Mouse (Mus musculus) MEL (cell line): ENCODE results near the gene Birc6. TPM values are rescaled to one million over a fixed set of nuclear protein-coding genes. Genes with fewer than 3 reads are reported as not detected.

Experiments used
- DNase-seq: peaks from one replicate; pipeline ENCODE4 v3.0.0; 2011; ENCODE audit warnings: low read depth, low spot score
- H3K27ac ChIP-seq: 2 replicates; pipeline ENCODE4 v1.5.1; 2012; ENCODE audit warnings: low read depth, mild to moderate bottlenecking, control low read depth, low read length, moderate library complexity; ENCODE audit not compliant: control insufficient read depth
- H3K27me3 ChIP-seq, 2 experiments: fragments of 150-350 bp in 1 of 2; sonication (generic) in 1 of 2; 2 replicates each; pipeline ENCODE4 v1.6.1; 2012; ENCODE audit warnings: low read length in 2 of 2, mild to moderate bottlenecking in 2 of 2, improper control_type of control experiment in 1 of 2, moderate library complexity in 1 of 2; ENCODE audit not compliant: insufficient read depth in 2 of 2, control insufficient read depth in 1 of 2
- H3K36me3 ChIP-seq, 2 experiments: 2 replicates each; pipeline ENCODE4 v1.6.1; 2012 to 2014; ENCODE audit warnings: low read length in 2 of 2, improper control_type of control experiment in 1 of 2, inconsistent platforms in 1 of 2, mild to moderate bottlenecking in 1 of 2; ENCODE audit not compliant: insufficient read depth in 2 of 2, control insufficient read depth in 1 of 2
- H3K4me1 ChIP-seq, 2 experiments: fragments of 150-350 bp in 1 of 2; sonication (generic) in 1 of 2; 2 replicates each; pipeline ENCODE4 v1.6.1; 2012; ENCODE audit warnings: low read length in 2 of 2, improper control_type of control experiment in 1 of 2, mild to moderate bottlenecking in 1 of 2; ENCODE audit not compliant: insufficient read depth in 2 of 2, control insufficient read depth in 1 of 2
- H3K4me3 ChIP-seq, 2 experiments: fragments of 150-350 bp in 1 of 2; sonication (generic) in 1 of 2; 2 replicates each; pipeline ENCODE4 v1.5.1; 2012; ENCODE audit warnings: low read depth in 2 of 2, low read length in 2 of 2, mild to moderate bottlenecking in 2 of 2, moderate library complexity in 2 of 2, control low read depth in 1 of 2, improper control_type of control experiment in 1 of 2; ENCODE audit not compliant: control insufficient read depth in 1 of 2, insufficient read depth in 1 of 2
- H3K79me2 ChIP-seq: 2 replicates; pipeline ENCODE4 v1.6.1; 2012; ENCODE audit warnings: mild to moderate bottlenecking, low read length, moderate library complexity; ENCODE audit not compliant: control insufficient read depth, poor library complexity, insufficient read depth
- H3K9ac ChIP-seq: 2 replicates; pipeline ENCODE4 v1.6.1; 2012; ENCODE audit warnings: low read depth, mild to moderate bottlenecking, control low read depth, low read length, moderate library complexity; ENCODE audit not compliant: control insufficient read depth, poor library complexity, severe bottlenecking
- H3K9me3 ChIP-seq: fragments of 150-350 bp; sonication (generic); replicated peaks from 2 replicates; pipeline ENCODE4 v1.6.1; 2012; ENCODE audit warnings: mild to moderate bottlenecking, low read length, improper control_type of control experiment, moderate library complexity; ENCODE audit not compliant: insufficient read depth
- CHD1 ChIP-seq: IDR thresholded peaks from 2 replicates; pipeline ENCODE4 v1.6.1; 2012; ENCODE audit warnings: low read depth, mild to moderate bottlenecking, inconsistent platforms, low read length, improper control_type of control experiment
- CHD2 ChIP-seq: IDR thresholded peaks from 2 replicates; pipeline ENCODE4 v1.6.1; 2011; ENCODE audit warnings: low read length, improper control_type of control experiment
- E2F4 ChIP-seq: IDR thresholded peaks from 2 replicates; pipeline ENCODE4 v1.6.1; 2011; ENCODE audit warnings: low read depth, low read length, improper control_type of control experiment, borderline replicate concordance
- EP300 ChIP-seq, 2 experiments: IDR thresholded peaks; 2 replicates each; pipeline ENCODE4 v1.6.1; 2011; ENCODE audit warnings: improper control_type of control experiment in 2 of 2, low read length in 2 of 2, low read depth in 1 of 2, mild to moderate bottlenecking in 1 of 2
- ETS1 ChIP-seq: IDR thresholded peaks from 2 replicates; pipeline ENCODE4 v1.6.1; 2012; ENCODE audit warnings: low read depth, mild to moderate bottlenecking, inconsistent platforms, low read length, improper control_type of control experiment, moderate library complexity
- GABPA ChIP-seq: IDR thresholded peaks from 2 replicates; pipeline ENCODE4 v1.6.1; 2012; ENCODE audit warnings: low read depth, mild to moderate bottlenecking, inconsistent platforms, low read length, improper control_type of control experiment, moderate library complexity
- JUND ChIP-seq: IDR thresholded peaks from 2 replicates; pipeline ENCODE4 v1.6.1; 2011; ENCODE audit warnings: low read depth, mild to moderate bottlenecking, improper control_type of control experiment, low read length
- KAT2A ChIP-seq: conservative IDR thresholded peaks from 2 replicates; pipeline ENCODE4 v1.6.1; 2012; ENCODE audit warnings: low read depth, low read length, improper control_type of control experiment, inconsistent platforms
- MAX ChIP-seq: IDR thresholded peaks from 2 replicates; pipeline ENCODE4 v1.6.1; 2011; ENCODE audit warnings: low read length, improper control_type of control experiment
- MAZ ChIP-seq: IDR thresholded peaks from 2 replicates; pipeline ENCODE4 v1.6.1; 2012; ENCODE audit warnings: low read depth, mild to moderate bottlenecking, inconsistent platforms, low read length, improper control_type of control experiment
- MEF2A ChIP-seq: IDR thresholded peaks from 2 replicates; pipeline ENCODE4 v1.6.1; 2014; ENCODE audit warnings: low read depth, mild to moderate bottlenecking, inconsistent platforms, low read length, improper control_type of control experiment; ENCODE audit not compliant: poor library complexity, insufficient replicate concordance, severe bottlenecking; ENCODE audit errors: extremely low read depth
- MXI1 ChIP-seq: IDR thresholded peaks from 2 replicates; pipeline ENCODE4 v1.6.1; 2011; ENCODE audit warnings: mild to moderate bottlenecking, low read depth, low read length, improper control_type of control experiment
- MYB ChIP-seq: IDR thresholded peaks from 2 replicates; pipeline ENCODE4 v1.6.1; 2011; ENCODE audit warnings: mild to moderate bottlenecking, low read depth, low read length, improper control_type of control experiment
- NELFE ChIP-seq: IDR thresholded peaks from 2 replicates; pipeline ENCODE4 v1.6.1; 2011; ENCODE audit warnings: low read depth, low read length, improper control_type of control experiment
- POLR2A ChIP-seq, 2 experiments: IDR thresholded peaks; 2 replicates each; pipeline ENCODE4 v1.6.1; 2011 to 2012; ENCODE audit warnings: low read length in 2 of 2, mild to moderate bottlenecking in 2 of 2, control low read depth in 1 of 2, improper control_type of control experiment in 1 of 2, low read depth in 1 of 2, moderate library complexity in 1 of 2; ENCODE audit not compliant: control insufficient read depth in 1 of 2, insufficient read depth in 1 of 2, poor library complexity in 1 of 2
- SIN3A ChIP-seq: IDR thresholded peaks from 2 replicates; pipeline ENCODE4 v1.6.1; 2012; ENCODE audit warnings: low read length, improper control_type of control experiment, inconsistent platforms
- TBP ChIP-seq: IDR thresholded peaks from 2 replicates; pipeline ENCODE4 v1.8.0; 2011; ENCODE audit warnings: low read depth, low read length, improper control_type of control experiment
- UBTF ChIP-seq: IDR thresholded peaks from 2 replicates; pipeline ENCODE4 v1.6.1; 2012; ENCODE audit warnings: low read depth, mild to moderate bottlenecking, inconsistent platforms, low read length, improper control_type of control experiment, moderate library complexity, borderline replicate concordance; ENCODE audit not compliant: insufficient read depth
- USF1 ChIP-seq: IDR thresholded peaks from 2 replicates; pipeline ENCODE4 v1.6.1; 2014; ENCODE audit warnings: low read depth, mild to moderate bottlenecking, inconsistent platforms, low read length, improper control_type of control experiment, moderate library complexity
- ZKSCAN1 ChIP-seq: IDR thresholded peaks from 2 replicates; pipeline ENCODE4 v1.6.1; 2012; ENCODE audit warnings: low read depth, mild to moderate bottlenecking, inconsistent platforms, low read length, improper control_type of control experiment, moderate library complexity
- ZMIZ1 ChIP-seq: IDR thresholded peaks from 2 replicates; pipeline ENCODE4 v1.6.1; 2012; ENCODE audit warnings: low read depth, mild to moderate bottlenecking, inconsistent platforms, low read length, improper control_type of control experiment, moderate library complexity
- polyA plus RNA-seq, 2 experiments: library from polyadenylated mRNA; stranded (reverse) in 1 of 2; unstranded in 1 of 2; fragments of >175 nt in 1 of 2; fragments of >200 nt in 1 of 2; gene quantifications; 2 replicates each; pipeline versions ENCODE4 v1.2.1 to v1.2.4; 2012; ENCODE audit warnings: low replicate concordance in 2 of 2, low read depth in 1 of 2; ENCODE audit not compliant: insufficient read length in 2 of 2, insufficient read depth in 1 of 2, missing spikeins in 1 of 2
- total RNA-seq: library from RNA; depleted of rRNA; stranded (reverse); fragments of 300-350 nt; gene quantifications from 2 replicates; pipeline ENCODE4 v1.2.3, GENCODE M21; 2012

Birc6 gene
- total and polyA plus RNA-seq, 3 experiments, result 58.7 to 475 (median 67.3) TPM

- Histone ChIP-seq H3K27me3 (no peaks in the 10 kb centered on the region), H3K36me3 (peaks cover 0 to 42% of the 10 kb centered on the region in 2 experiments; a peak in 2 of 4 replicates), H3K79me2 (no peaks in the 10 kb centered on the region), H3K4me3 (no peak overlapping the region), H3K9ac (no peak overlapping the region), H3K9me3 (no peaks in the 10 kb centered on the region), H3K4me1 (no peaks in the 10 kb centered on the region), H3K27ac (no peak overlapping the region)
- DNase-seq, result no peak
- TF ChIP-seq MYB, result no peak
- TF ChIP-seq MXI1, result no peak
- no peak for TF ChIP-seq ETS1
- no peak for TF ChIP-seq JUND
- no peak for TF ChIP-seq ZMIZ1
- no peak for TF ChIP-seq MAZ
- TF ChIP-seq CHD1, result no peak
Observed at GRCm38 (mm10) chr17:74678061-74678460, 150.0 kb downstream of the Birc6 start.

GRCm38 (mm10) chr17:74684927-74685326 lies 156.8 kb downstream of the Birc6 start:
- Histone ChIP-seq H3K9me3 (no peaks in the 10 kb centered on the region), H3K4me1 (no peaks in the 10 kb centered on the region), H3K27ac (no peak overlapping the region), H3K9ac (no peak overlapping the region), H3K27me3 (no peaks in the 10 kb centered on the region), H3K4me3 (no peak overlapping the region), H3K36me3 (peaks cover 0 to 25% of the 10 kb centered on the region in 2 experiments; a peak in 2 of 4 replicates), H3K79me2 (no peaks in the 10 kb centered on the region)
- TF ChIP-seq MEF2A, result no peak
- no peak for TF ChIP-seq ZKSCAN1
- TF ChIP-seq UBTF, result no peak
- no peak for TF ChIP-seq MYB
- no peak for TF ChIP-seq EP300 (IDR thresholded peaks at IDR 0.05; ENCODE audit: low read depth in 1 of 2, low read length in 2 of 2)
- TF ChIP-seq POLR2A (IDR thresholded peaks at IDR 0.05; ENCODE audit: control insufficient read depth in 1 of 2, insufficient read depth in 1 of 2, low read depth in 1 of 2, low read length in 2 of 2, poor library complexity in 1 of 2), result no peak
- no peak for TF ChIP-seq MAX
- TF ChIP-seq CHD2, result no peak
- no peak for TF ChIP-seq KAT2A
- TF ChIP-seq TBP, result no peak
- TF ChIP-seq ZMIZ1, result no peak
- TF ChIP-seq SIN3A, result no peak
- no peak for TF ChIP-seq USF1
- no peak for TF ChIP-seq JUND
- TF ChIP-seq GABPA, result no peak
- TF ChIP-seq E2F4, result no peak
- TF ChIP-seq ETS1, result no peak
- TF ChIP-seq NELFE, result no peak
- TF ChIP-seq, all 39 proteins: peak for 0
- no peak for DNase-seq
